Mouse (Mus musculus): ENCODE measurements around the gene Dlx5. TPM values are rescaled to one million over a fixed set of nuclear protein-coding genes. Genes with fewer than 3 reads are reported as not detected.

Dlx5 gene
- not detected in 2 replicates for polyA plus RNA-seq (2012; rRNA removed)

DNA sequence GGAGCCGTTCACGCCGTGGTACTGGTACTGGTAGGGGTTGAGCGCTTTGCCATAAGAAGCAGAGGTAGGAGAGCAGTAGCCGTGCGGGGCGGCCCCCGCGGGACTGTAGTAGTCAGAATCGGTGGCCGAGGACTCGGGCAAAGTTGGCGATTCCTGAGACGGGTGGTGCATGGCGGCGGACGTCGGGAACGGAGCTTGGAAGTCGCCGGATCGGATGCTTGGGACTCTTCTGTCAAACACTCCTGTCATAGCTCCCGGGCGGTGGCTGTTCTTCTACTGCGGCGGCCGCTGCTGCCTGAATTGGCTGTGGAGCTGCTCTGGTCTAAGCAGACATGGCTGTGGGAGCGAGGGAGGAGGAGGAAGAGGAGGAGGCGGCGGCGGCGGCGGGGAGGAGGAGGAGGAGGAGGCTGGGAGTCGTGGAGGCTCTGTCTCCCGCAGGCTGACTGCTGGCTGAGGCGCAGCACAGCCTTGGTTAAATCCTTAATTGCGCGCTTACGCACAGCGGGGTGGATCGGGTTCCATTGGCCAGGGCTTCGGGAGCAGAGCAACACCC, at the start of gene Dlx5:
Gene Dlx5, minus strand, starts transcription at position 448 of the 553 bp plus-strand sequence.
- DNase-seq (ENCODE audit: low spot score): no peak

DNA sequence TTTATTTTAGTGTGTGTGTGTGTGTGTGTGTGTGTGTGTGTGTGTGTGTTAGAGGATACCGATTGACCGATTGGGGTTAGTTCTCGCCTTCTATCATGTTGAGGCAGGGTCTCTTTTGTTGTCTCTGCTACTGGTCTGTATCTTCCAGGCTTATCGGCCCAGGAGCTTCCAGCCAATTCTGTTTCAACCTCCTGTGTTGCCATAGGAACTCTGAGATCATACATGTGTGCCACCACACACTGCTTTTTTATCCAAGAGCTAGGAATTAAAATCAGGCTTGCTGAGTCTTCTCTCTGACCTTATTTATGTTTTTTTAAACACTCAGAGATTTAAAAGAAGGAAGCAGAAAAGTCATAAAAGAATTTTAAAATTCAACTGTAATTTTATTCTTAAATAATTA, 49.6 kb upstream of the Dlx5 start:
- no peak for DNase-seq (ENCODE audit: low spot score)

DNA sequence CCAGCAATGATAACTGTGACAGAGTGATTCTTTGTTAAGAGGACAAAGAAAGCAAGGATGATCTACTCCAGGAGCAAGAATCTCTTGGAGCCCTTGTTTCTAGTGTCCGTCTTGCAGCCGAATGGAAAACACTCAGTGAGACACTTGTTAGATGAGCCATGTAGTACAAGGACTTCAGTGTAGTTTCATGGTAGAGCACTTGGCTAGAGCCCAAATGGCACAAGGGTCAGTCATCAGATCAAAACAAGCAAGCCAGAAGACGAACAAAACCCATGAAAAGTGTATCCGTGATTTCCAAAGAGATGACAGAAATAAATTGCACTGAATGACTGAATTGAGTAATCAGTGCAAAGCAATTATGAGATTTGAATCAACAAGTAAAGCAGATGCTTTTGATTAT, 48.9 kb upstream of the Dlx5 start:
- no peak for DNase-seq (ENCODE audit: low spot score)

DNA sequence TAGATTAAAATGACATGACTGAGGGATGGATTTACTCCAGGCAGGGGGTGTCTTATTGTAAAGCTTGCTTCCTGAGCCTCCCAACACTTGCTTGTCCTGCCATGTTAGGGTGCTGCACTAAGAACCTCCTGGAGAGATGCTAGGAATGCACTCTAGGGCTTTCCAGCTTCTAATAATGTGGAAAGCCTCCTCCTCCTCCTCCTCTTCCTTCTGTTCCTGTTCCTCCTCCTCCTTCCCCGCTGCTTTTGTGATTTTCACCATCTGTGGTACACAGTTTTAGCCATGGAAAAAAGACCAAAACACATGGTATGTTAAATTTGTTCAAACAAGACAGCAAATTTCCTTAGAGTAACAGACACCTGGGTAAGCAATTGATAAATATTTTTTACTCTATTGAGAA, 43.4 kb upstream of the Dlx5 start:
- DNase-seq (ENCODE audit: low spot score): no peak

DNA sequence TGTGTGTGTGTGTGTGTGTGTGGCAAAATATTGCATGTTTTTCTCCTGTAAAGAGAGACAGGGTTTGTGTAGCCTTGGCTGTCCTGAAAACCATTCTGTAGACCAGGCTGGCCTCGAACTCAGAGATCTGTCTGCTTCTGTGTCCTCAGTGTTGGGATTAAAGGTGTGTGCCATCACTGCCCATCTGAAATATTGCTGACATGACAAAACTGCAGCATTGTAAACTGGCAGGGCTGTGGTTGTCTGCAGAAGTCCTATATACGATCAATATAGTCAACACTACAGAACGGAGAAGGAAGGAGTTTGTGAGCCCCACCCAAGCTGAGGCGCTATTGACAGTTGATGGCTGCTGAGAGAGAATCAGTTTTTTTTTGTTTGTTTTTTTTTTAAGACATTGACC, 35.4 kb upstream of the Dlx5 start:
- DNase-seq (ENCODE audit: low spot score): no peak

DNA sequence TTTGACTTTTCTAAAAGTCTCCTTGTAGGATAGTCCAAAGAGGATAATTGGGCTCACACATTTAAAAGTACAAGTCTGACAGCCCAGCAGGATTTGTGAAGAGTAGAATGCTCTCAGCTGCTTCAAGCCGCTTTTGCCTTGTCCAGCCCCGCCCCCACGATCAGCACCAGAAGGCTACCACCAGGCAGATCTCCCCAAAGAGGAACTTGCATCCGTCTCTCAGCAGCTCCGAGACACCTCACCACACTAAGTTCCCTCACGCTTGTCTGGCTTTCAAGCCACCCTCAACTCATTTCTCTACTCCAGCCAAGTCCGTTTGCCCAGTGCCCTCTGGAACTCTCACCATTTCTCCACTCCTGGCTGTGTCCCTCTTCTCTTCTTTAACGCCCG, 33.6 kb upstream of the Dlx5 start:
- DNase-seq (ENCODE audit: low spot score): no peak

DNA sequence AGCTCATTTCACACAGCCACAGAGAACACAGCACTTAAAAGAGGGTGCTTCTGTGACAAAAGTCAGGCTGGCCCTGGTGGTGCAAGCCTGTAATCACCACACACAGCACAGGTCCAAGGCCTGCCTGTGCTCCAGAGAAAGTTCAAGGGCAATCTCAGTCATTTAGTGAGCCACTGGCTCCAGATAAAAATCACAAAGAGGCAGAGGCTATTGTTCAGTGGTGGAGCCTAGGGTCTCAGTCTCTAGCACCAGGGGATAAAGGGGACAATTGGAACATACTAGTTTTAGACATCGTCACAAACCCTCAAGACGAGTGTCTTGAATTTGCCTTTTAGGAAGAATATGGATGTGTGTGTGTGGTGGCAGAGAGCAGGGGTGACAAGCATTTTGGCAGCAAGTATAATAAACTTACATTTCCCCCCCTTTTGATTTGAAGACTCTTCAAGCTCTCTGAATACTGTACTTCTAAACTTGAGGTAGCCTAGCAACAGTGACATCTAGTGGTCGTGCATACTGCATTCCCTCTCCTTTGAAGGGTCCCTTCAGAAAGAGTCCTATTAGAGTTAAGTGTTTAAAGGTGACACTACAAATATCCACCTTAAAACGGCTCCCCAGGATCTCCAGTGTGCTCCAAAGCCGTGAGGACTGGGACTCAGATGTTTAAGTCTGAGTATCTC, 33.1 kb upstream of the Dlx5 start:
- DNase-seq (ENCODE audit: low spot score): no peak

DNA sequence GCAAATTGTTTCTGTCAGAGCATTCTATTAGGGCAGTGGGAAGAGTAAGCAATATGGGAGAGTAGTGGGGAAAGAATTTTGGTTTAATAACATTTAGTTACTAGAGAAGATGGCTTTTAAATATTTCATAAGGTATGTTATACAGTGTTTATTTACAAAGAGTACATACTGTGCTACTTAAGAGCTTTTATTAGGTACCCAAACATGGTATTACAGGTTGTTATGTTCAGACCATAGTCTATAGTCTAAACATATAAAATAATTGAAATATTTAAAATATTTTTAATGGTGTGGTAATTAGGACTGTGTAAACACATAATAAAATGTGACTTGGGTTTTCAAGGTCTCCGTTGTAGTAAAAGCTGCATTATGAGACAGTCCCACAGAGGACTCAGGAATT, 32.4 kb upstream of the Dlx5 start:
- DNase-seq (ENCODE audit: low spot score): no peak

DNA sequence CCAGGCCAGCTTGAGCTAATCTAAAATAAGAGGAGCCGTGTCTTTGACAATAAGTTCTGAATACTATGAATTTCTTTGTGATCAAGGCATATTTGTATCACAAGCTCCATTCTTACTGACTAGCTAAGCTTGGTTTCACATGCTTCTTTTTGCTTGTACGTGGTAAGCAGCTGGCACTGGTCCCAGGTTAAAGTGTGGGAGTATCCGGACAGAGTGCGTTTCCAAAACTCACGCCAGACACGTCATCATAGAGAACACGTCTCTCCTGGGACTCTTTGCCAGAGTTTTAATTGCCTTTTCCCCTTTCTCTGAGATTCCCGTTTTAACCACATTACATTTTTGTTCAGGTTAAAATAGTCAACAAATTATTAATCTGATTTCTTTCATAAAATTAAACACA, 27.7 kb upstream of the Dlx5 start:
- DNase-seq (ENCODE audit: low spot score): no peak

DNA sequence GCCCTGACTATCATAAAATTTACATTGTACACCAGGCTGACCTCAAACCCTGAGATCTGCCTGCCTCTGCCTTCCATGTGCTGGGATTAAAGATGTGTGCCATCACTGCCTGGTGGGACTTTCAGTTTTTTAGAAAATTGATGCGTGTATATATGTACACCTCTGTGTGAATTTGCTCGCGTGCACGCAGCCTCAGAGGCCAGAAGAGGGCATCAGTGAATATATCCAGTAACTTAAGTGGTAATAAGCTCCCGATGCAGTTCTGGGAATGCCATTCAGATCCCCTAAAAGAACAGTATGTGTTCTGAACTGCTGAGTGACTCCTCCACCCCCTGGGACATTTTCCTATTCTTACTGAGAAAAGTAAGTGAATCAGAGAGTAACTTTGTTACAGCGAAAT, 8.2 kb upstream of the Dlx5 start:
- DNase-seq (ENCODE audit: low spot score): no peak

DNA sequence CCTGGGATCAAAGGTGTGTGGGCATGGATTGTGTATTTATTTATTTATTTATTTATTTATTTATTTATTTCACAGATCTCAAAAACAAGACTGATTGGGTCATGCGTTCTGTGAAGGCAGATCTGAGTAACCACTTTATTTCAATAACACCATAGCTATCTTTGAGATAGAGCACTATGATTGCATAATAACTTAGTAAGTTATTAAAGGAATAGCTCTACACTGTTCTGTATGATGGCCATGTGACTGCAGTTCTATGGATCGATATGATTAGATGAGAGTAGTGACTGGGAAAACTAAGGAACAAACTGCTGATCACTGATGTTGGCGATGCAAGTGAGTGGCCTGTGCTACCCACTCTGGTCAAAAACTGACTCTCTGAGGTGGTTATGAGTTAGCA, 4.3 kb upstream of the Dlx5 start:
- DNase-seq (ENCODE audit: low spot score): no peak

DNA sequence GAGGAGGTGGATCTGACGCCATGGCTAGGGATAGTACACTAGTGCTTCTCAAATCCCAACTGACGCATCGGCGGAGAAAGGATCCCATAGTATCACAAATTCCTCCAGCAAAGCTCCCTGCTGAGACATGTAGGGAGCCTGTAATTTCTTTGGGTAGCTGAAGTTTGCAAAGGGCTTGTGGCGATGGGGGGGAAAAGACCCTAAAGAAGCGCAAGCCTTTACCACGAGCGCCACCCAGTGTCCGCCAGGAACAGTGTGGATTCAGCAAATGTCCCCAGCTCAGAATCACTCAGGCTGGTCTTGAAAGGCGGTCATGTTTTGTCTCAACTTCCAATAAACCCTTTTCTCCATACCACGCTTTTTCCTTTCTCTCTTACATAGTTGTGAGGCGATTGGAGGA, 3.0 kb upstream of the Dlx5 start:
- DNase-seq (ENCODE audit: low spot score): no peak

DNA sequence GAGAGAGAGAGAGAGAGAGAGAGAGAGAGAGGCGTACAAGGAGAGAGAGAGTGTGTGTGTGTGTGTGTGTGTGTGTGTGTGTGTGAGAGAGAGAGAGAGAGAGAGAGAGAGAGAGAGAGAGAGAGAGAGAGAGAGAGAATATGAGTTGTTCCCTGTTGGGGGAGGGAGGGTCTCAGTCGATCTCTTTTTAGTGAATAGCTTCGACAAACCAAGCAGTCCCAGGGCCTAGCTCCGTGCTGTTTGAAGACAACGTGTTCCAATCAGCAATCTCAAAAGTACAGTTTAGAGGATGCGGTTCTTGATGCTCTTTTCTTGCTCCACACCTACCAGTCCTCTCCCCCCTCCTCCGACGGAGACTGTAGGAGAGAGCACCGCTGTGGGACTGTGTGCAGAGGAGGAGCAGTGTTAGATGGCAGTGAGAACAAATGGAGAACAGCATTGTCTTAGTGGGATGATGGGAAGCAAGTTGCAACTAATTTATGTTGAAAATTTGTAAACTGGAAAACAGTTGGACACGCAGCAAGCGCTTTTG, 447 bp upstream of the Dlx5 start:
- no peak for DNase-seq (ENCODE audit: low spot score)

DNA sequence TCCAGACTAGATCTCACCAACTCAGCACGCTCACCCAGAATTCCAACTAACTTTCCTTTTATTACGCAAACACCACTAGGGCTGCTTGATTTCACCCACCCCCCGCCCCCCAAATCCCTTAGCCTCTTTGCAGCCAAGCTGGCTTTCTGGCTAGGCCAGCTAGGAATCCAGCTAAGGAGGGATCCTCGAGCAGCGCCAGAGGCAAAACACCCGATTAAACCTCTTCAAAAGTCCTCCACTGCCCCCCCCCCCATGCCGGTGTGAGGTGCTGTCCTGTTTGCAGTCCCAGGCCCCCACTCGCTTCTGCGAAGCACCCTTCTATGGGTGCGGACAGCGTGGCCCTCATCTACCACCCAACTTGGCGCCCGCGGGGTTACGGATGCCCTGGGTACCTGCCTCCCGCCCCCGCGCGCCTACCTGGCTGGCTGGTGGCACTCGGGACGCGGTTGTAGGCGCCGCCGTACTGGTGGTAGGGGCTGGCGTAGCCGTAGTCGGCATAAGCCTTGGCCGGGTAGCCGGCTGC, 709 bp downstream of the Dlx5 start:
- no peak for DNase-seq (ENCODE audit: low spot score)

DNA sequence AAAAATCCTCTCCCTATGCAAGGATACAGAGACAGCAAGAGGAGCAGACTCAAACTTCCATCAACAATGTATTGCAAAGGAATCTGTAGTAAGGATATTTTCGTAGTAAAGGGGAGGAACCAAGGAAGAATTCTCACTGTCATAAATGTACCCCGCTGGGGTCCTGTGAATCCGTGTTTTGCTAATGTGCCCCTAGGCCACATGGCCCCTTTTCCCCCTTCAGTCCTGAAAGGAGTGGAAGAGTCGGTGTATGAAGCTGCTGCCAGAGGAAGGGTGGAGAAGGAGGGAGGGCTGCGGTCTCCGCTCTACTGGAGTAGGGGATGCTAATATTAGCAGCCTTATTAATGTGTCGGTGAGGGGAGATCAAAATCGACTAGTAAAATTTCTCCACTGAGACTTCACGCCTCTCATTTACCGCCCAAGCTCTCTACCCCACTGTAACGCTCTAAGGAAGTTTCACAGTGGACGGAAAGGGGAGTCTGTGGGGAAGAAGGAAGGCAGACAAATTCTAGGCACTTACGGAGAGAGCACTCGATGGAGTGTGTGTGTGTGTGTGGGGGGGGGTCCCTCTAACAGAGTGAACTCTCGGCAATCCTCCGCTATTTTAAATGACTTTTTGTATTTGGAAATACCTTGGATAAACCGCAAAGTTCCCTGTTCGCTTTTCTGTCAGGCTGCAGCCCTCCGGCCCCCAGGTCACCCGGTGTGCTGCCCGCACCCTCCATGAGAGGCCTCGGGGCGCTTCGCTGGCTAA, 1.3 kb downstream of the Dlx5 start:
- no peak for DNase-seq (ENCODE audit: low spot score)

DNA sequence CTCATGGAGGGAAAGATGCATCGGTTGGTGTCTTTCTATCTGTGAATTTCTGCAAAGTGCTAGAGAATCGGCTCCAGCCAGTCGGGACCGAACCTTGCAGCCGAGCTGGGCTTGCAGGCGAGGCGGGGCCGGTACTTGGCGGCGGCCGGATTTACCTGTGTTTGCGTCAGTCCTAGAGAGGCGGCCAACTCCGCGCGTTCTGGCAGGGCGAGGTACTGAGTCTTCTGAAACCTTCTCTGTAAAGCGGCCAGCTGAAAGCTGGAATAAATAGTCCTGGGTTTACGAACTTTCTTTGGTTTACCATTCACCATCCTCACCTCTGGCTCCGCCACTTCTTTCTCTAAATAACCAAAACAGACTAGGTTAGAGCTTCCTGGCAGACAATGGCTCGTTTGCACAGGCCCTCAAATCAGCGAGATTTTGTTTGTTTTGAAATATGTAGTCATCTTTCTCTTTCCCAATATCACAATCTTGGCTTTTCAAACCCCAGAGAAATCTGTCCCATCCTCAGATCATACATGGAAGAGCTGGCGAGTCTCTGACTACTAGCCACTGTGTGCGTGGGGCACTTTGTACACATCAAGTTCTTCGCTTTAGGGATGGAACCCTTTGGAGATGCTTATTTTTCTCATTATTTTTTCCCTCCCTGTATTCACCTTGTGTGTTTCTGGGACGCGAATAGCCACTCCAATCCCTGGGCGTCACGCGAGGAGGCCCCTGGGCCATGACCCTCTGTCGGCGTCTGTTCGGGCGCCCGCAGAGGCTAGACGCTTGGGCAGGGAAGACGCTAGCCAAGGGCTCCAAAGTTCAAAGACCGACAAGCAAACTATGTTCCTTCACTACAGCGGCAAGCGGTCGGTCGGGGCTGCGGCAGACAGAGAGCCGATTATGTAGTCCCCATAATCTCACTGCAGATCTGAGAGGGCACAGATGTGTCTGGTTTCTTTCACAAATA, 2.2 kb downstream of the Dlx5 start:
- DNase-seq (ENCODE audit: low spot score): no peak

DNA sequence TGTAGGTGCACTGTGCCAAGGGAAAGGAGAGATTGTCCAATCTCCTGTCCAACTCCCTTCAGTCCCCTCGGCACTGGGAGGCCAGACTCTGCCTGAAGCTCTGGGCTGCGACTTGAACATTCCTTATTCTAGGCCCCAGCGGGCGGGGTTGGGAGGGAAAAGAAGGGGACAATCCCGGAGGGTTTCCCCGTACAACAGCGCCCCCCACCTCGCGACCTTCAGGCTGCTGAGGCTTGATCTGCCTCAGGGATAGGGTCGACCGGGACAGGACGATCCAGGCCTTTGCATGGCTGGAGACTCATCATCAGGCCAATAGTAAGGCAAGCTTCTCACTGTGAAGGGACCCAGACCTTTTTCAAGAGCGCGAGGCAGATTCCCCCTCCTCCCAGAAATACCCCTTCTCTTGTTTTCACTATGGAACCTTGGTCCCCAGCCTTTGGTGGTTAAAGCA, 3.0 kb downstream of the Dlx5 start:
- DNase-seq (ENCODE audit: low spot score): no peak

DNA sequence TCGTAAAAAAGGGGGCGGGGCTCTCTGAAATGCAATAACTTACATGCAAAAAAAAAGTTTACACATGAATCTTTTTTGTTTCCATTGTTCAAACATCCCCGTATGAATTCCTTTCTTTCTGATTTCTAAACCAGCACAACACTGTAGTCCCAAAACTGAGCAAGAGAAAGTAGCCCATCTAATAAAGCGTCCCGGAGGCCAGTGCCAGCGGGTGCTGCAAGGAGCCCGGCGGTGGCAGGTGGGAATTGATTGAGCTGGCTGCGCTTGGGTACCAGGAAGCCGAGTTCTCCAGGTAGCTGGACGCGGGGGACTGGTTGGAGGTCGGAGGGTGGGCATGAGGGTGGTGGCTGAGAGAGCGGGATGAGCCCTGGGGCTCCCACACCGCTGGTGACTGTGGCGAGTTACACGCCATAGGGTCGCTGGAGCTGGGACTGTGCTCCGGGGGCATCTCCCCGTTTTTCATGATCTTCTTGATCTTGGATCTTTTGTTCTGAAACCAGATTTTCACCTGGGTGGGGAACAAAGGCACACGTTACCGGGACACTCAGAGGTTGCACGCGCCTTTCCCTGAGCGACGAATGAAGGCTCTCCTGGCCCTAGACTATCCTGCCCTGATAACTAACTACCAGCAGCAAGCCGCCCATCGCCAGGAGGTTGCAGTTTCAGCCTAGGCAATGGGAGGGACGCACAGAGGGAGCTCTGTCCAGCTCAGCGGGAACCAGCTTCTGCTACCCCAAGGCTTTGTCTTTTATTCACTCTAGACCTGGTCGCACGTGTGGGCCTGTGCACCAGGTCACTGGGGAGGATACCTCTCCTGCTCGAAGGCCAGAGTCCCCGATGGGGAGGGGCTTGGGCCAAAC, 3.7 kb downstream of the Dlx5 start:
- no peak for DNase-seq (ENCODE audit: low spot score)

DNA sequence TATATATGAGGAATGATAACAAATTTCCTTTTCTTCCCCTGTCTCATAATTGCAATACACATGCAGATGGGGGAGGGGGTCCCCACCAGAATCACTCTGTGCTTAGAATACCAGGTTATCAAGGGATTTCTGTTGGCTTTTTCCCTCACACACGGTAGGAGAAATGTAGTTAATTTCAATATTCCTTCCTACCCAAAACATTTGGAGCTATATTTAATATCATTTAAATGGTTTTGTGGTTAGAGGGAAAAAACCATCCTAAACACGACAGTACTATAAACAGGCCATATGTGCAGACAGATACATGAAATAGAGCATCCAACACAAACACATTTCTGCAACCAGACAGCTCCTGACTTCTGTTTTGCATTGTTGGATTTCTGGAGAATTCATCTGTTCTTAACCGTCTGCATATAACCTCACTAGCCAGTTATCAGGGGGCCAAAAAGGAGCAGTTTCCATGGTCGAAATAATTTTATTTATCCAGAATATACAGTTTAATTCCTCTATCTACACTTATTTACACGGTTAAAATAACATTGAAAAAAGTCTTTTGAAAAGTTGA, 4.5 kb downstream of the Dlx5 start:
- DNase-seq (ENCODE audit: low spot score): no peak

DNA sequence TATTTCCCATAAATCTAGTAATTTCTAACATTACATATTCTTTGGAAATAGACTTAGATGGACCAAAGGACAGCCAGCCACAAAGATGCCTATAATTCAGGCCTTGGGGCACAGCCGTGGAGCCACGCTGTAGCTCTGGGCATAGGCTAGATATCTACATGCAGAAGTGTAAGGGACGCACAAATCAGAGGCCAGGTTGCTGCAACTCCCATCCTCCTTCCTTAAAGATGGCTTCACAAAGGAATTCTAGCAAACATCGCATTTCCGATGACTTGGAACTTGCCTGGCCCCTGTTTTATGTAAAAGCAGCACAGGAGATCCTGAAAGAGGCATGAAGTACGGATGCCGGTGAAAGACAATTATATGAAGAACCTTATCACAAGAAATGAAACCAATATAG, 5.2 kb downstream of the Dlx5 start:
- DNase-seq (ENCODE audit: low spot score): no peak

All from urinary bladder, adult 2 months (tissue).